Mouse (Mus musculus) heart, embryonic 12.5 days (tissue): ENCODE data around the gene Ubqln1. TPM values are rescaled to one million over a fixed set of nuclear protein-coding genes. Genes with fewer than 3 reads are reported as not detected.
A peak's percentile ranks its signal among the peaks of the same experiment; 100 is the strongest.

Experiments
- ATAC-seq: fragments of 200-750 bp; cut with Nextera tagmentation; 2 replicates; pipeline ENCODE4 v1.8.0; 2017; ENCODE audit warnings: moderate TSS enrichment, moderate library complexity; ENCODE audit not compliant: insufficient number of reproducible peaks, low FRiP score
- H3K27ac ChIP-seq: fragments of 300-500 bp; sonication (generic); 2 replicates; pipeline ENCODE4 v1.5.1; 2016; ENCODE audit warnings: mild to moderate bottlenecking, moderate library complexity; ENCODE audit not compliant: poor library complexity, severe bottlenecking
- H3K27me3 ChIP-seq: fragments of 300-500 bp; sonication (generic); replicated peaks from 2 replicates; pipeline ENCODE4 v1.6.1; 2016; ENCODE audit warnings: mild to moderate bottlenecking, moderate library complexity
- H3K36me3 ChIP-seq: fragments of 300-500 bp; sonication (generic); 2 replicates; pipeline ENCODE4 v1.6.1; 2016; ENCODE audit warnings: mild to moderate bottlenecking, moderate library complexity
- H3K4me1 ChIP-seq: fragments of 300-500 bp; sonication (generic); replicated peaks from 2 replicates; pipeline ENCODE4 v1.6.1; 2016; ENCODE audit warnings: mild to moderate bottlenecking
- H3K4me2 ChIP-seq: fragments of 300-500 bp; sonication (generic); 2 replicates; pipeline ENCODE4 v1.6.1; 2016; ENCODE audit warnings: mild to moderate bottlenecking, moderate library complexity
- H3K4me3 ChIP-seq: fragments of 300-500 bp; sonication (generic); 2 replicates; pipeline ENCODE4 v1.5.1; 2016; ENCODE audit warnings: mild to moderate bottlenecking
- H3K9ac ChIP-seq: fragments of 300-500 bp; sonication (generic); 2 replicates; pipeline ENCODE4 v1.6.1; 2016; ENCODE audit warnings: mild to moderate bottlenecking, moderate library complexity
- H3K9me3 ChIP-seq: fragments of 300-500 bp; sonication (generic); replicated peaks from 2 replicates; pipeline ENCODE4 v1.6.1; 2016; ENCODE audit warnings: mild to moderate bottlenecking, moderate library complexity
- WGBS: fragments of 180-500 bp; shearing (Covaris S2); methylation state at CpG from one replicate; pipeline ENCODE4 v1.1.7; 2016; 5-methylcytosine and 5-hydroxymethylcytosine counted together
- polyA plus RNA-seq: library from polyadenylated mRNA; unstranded; fragments of >200 nt; fragmentation: Nextera tagmentation; extraction: Ambion mirVana; gene quantifications from 2 replicates; pipeline ENCODE4 v1.2.1, GENCODE M21; 2016

The Ubqln1 gene
- polyA plus RNA-seq, 1 experiment from 2014 or later: 104 TPM

DNA sequence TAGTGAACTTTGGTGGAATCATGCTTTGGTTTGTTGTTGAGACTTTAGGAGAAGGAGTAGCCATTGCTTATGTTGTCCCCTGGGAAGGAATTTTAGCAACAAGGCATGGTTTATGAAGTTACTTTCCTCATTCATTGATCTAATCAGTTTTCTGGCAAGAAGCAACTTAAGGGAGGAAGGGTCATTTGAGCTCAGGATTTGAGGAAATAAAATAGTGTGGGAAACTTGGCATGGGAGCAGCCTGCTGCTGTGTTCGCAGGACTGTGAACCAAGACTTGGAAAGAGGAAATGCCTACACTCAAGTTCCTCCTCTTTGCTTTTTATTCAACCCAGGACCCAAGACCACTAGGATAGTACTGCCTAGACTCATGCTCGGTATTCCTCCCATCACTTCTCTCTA, 2.1 kb upstream of the Ubqln1 start:
- no peak for ATAC-seq
- H3K9ac ChIP-seq: no peak overlapping the region
- no peaks in the 10 kb centered on the region for H3K9me3 ChIP-seq
- H3K4me2 ChIP-seq: no peak overlapping the region
- 85% methylated on average over 2 of the region's 2 CpGs for WGBS
- 0 out of 2 replicates have a peak, but pooled peaks cover 3% of the 10 kb centered on the region for H3K27me3 ChIP-seq
- no peaks in the 10 kb centered on the region for H3K36me3 ChIP-seq
- H3K4me3 ChIP-seq: no peak overlapping the region
- no peak overlapping the region for H3K27ac ChIP-seq
- H3K4me1 ChIP-seq: peaks cover 19% of the 10 kb centered on the region

DNA sequence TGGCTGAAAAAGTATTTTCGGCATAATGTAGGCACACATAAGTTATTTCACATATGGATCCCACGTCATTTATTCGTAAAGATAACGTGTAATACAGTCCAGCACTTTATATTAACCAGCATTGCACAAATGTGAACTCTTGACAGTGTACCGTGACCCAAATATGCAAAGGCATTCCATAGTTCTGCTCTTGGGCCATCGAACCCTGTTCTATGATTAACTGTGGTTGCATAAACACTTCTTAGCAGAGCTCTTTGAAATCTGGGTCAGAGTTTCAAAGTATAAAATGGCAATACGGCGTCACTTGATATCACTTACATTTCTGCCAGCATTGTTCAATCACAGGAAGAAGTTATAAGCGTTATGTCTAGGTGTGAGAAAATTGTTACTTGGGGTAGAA, 942 bp upstream of the Ubqln1 start:
- Histone ChIP-seq H3K27ac (no peak overlapping the region), H3K36me3 (no peaks in the 10 kb centered on the region), H3K9ac (peak overlapping the region; percentile 93; the same call in 1 of the 2 replicates), H3K4me2 (peak overlapping the region; percentile 84), H3K4me1 (peaks cover 26% of the 10 kb centered on the region), H3K4me3 (peak overlapping the region; percentile 73), H3K9me3 (no peaks in the 10 kb centered on the region), H3K27me3 (0 out of 2 replicates have a peak, but pooled peaks cover 3% of the 10 kb centered on the region)
- 86% methylated on average over 9 of the region's 9 CpGs for WGBS
- no peak for ATAC-seq

GRCm38 (mm10) chr13:58215253-58215591, 231 bp downstream of the Ubqln1 start:
- Histone ChIP-seq H3K27ac (peak overlapping the region; percentile 70), H3K4me2 (peak overlapping the region; percentile 84), H3K4me3 (peak overlapping the region; percentile 73), H3K27me3 (0 out of 2 replicates have a peak, but pooled peaks cover 3% of the 10 kb centered on the region), H3K36me3 (no peaks in the 10 kb centered on the region), H3K9me3 (no peaks in the 10 kb centered on the region), H3K4me1 (peaks cover 31% of the 10 kb centered on the region), H3K9ac (peak overlapping the region; percentile 93)
- peak; percentile 73 for ATAC-seq
- WGBS: under 1% methylated on average over 48 of the region's 48 CpGs

- H3K9me3 ChIP-seq: no peaks in the 10 kb centered on the region
- H3K4me2 ChIP-seq: peak overlapping the region; percentile 84
- H3K27ac ChIP-seq: peak overlapping the region; percentile 70
- 0 out of 2 replicates have a peak, but pooled peaks cover 3% of the 10 kb centered on the region for H3K27me3 ChIP-seq
- H3K4me3 ChIP-seq: peak overlapping the region; percentile 73
- peaks cover 32% of the 10 kb centered on the region for H3K4me1 ChIP-seq
- peak overlapping the region; percentile 93 for H3K9ac ChIP-seq
- WGBS: 2% methylated on average over 44 of the region's 49 CpGs
- H3K36me3 ChIP-seq: no peaks in the 10 kb centered on the region
- ATAC-seq: peak; percentile 79
Measured at GRCm38 (mm10) chr13:58214346-58215252, 854 bp downstream of the Ubqln1 start.

DNA sequence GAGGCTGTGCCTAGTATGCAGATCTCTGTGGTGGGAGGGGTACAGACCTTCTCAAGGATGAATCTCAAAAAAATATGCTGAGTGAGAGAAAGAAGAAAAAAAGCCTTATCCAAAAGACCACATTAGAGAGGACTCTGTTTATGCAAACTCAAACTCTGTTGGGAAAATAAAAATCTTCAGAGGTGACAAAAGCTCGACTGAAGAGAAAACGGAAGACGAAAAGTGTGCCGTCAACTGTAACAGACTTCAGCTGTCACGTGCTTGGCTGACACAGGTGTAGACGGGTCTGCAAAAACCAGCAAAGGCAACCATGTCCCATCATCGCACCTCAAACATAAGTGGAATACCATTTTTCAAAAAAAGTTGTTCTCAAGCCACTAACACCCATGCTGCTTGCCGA, 1.7 kb downstream of the Ubqln1 start:
- ATAC-seq: no peak
- H3K36me3 ChIP-seq: no peaks in the 10 kb centered on the region
- peak overlapping the region; percentile 73 for H3K4me3 ChIP-seq
- no peaks in the 10 kb centered on the region for H3K9me3 ChIP-seq
- peak overlapping the region; percentile 84 for H3K4me2 ChIP-seq
- H3K9ac ChIP-seq: peak overlapping the region; percentile 50; the same call in 1 of the 2 replicates
- H3K27ac ChIP-seq: no peak overlapping the region
- H3K4me1 ChIP-seq: peaks cover 32% of the 10 kb centered on the region
- 43% methylated on average over 8 of the region's 8 CpGs for WGBS
- H3K27me3 ChIP-seq: 0 out of 2 replicates have a peak, but pooled peaks cover 3% of the 10 kb centered on the region

- 0 out of 2 replicates have a peak, but pooled peaks cover 3% of the 10 kb centered on the region for H3K27me3 ChIP-seq
- H3K4me1 ChIP-seq: peaks cover 32% of the 10 kb centered on the region
- no peak overlapping the region for H3K4me3 ChIP-seq
- no peak overlapping the region for H3K27ac ChIP-seq
- ATAC-seq: no peak
- H3K9ac ChIP-seq: no peak overlapping the region
- no peak overlapping the region for H3K4me2 ChIP-seq
- H3K9me3 ChIP-seq: no peaks in the 10 kb centered on the region
- 73% methylated on average over 2 of the region's 2 CpGs for WGBS
- no peaks in the 10 kb centered on the region for H3K36me3 ChIP-seq
Measured at GRCm38 (mm10) chr13:58212530-58212929, 2.9 kb downstream of the Ubqln1 start.

GRCm38 (mm10) chr13:58210441-58210840, 5.0 kb downstream of the Ubqln1 start:
- ATAC-seq: no peak
- WGBS: 65% methylated on average over 5 of the region's 5 CpGs
- H3K4me3 ChIP-seq: no peak overlapping the region

DNA sequence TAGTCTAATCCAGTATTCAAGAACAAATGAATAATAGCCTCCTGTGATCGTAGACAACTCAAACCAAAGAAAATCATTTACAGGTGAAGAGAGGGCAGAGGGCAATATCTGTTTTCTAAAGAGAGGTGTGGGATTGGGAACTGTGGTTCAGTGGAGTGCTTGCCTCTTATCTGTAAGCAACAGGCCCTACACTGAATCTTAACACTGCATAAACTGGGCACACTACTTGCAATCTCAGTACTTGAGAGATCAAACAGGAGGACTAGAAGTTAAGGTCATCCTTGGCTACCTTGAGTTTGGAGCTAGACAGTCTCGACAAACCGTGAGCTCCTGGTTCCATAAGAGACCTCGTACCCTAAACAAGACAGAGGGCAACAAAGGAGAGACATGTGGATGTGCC, 9.4 kb downstream of the Ubqln1 start:
- WGBS: 79% methylated on average over 4 of the region's 4 CpGs
- no peaks in the 10 kb centered on the region for H3K36me3 ChIP-seq
- H3K4me3 ChIP-seq: no peak overlapping the region
- no peak overlapping the region for H3K9ac ChIP-seq
- H3K27ac ChIP-seq: no peak overlapping the region
- ATAC-seq: no peak
- H3K9me3 ChIP-seq: no peaks in the 10 kb centered on the region
- no peak overlapping the region for H3K4me2 ChIP-seq
- H3K4me1 ChIP-seq: peaks cover 26% of the 10 kb centered on the region
- H3K27me3 ChIP-seq: no peaks in the 10 kb centered on the region

More at GRCm38 (mm10) chr13:58210441-58210840, 5.0 kb downstream of the Ubqln1 start:
- Histone ChIP-seq H3K4me1 (peaks cover 35% of the 10 kb centered on the region), H3K27me3 (no peaks in the 10 kb centered on the region), H3K27ac (no peak overlapping the region), H3K36me3 (no peaks in the 10 kb centered on the region), H3K4me2 (no peak overlapping the region), H3K9ac (no peak overlapping the region), H3K9me3 (no peaks in the 10 kb centered on the region)

- no peak overlapping the region for H3K27ac ChIP-seq
- no peaks in the 10 kb centered on the region for H3K36me3 ChIP-seq
- 70% methylated on average over 4 of the region's 4 CpGs for WGBS
- peaks cover 20% of the 10 kb centered on the region for H3K4me1 ChIP-seq
- H3K4me3 ChIP-seq: no peak overlapping the region
- H3K4me2 ChIP-seq: no peak overlapping the region
- H3K9me3 ChIP-seq: no peaks in the 10 kb centered on the region
- no peaks in the 10 kb centered on the region for H3K27me3 ChIP-seq
- H3K9ac ChIP-seq: no peak overlapping the region
- ATAC-seq: no peak
Measured at GRCm38 (mm10) chr13:58204986-58205385, 10.5 kb downstream of the Ubqln1 start.

DNA sequence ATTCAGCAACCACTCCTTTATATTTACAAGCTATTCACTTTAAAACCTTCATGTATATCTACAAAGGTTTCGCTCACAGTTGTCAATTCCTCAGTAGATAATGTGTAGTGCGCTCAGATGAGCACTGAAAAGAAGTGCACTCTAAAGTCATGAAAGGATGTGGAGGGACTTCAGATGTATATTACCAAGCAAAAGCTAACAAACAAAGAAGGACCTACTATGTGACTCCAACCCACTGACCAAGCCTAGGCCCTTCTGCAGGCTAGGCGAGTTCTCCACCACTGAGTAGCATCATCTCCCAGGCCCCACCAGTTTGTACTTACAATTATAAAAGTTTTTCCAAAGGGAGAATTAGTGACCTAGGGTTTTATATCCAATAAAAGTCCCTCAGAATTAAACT, 11.3 kb downstream of the Ubqln1 start:
- 90% methylated on average over 3 of the region's 3 CpGs for WGBS
- Histone ChIP-seq H3K4me3 (no peak overlapping the region), H3K4me1 (peaks cover 22% of the 10 kb centered on the region), H3K4me2 (no peak overlapping the region), H3K36me3 (no peaks in the 10 kb centered on the region), H3K27ac (no peak overlapping the region), H3K9me3 (no peaks in the 10 kb centered on the region), H3K9ac (no peak overlapping the region), H3K27me3 (no peaks in the 10 kb centered on the region)
- no peak for ATAC-seq

GRCm38 (mm10) chr13:58202903-58203302, 12.6 kb downstream of the Ubqln1 start:
- H3K27me3 ChIP-seq: no peaks in the 10 kb centered on the region
- H3K9me3 ChIP-seq: no peaks in the 10 kb centered on the region
- H3K27ac ChIP-seq: no peak overlapping the region
- no peak overlapping the region for H3K4me3 ChIP-seq
- 88% methylated on average over 1 of the region's 1 CpGs for WGBS
- H3K9ac ChIP-seq: no peak overlapping the region
- peaks cover 31% of the 10 kb centered on the region for H3K4me1 ChIP-seq
- H3K36me3 ChIP-seq: peaks cover 3% of the 10 kb centered on the region
- H3K4me2 ChIP-seq: no peak overlapping the region
- no peak for ATAC-seq
